Mouse (Mus musculus) spleen, adult 2 months (tissue): ENCODE data around the gene Mylk3. TPM values are rescaled to one million over a fixed set of nuclear protein-coding genes. Genes with fewer than 3 reads are reported as not detected.

Experiments
- DNase-seq, 2 experiments: peaks; one replicate each; pipeline versions ENCODE4 v3.0.0 to v3.0.0-alpha.2; 2012 to 2021; ENCODE audit warnings: low spot score in 2 of 2, low read depth in 1 of 2
- H3K27ac ChIP-seq: fragments of 200-500 bp; 2 replicates; pipeline ENCODE4 v1.5.1; 2012; ENCODE audit warnings: low read length, inconsistent platforms; ENCODE audit not compliant: insufficient read depth
- H3K27me3 ChIP-seq: fragments of 200-500 bp; 2 replicates; pipeline ENCODE4 v1.6.1; 2012; ENCODE audit warnings: mild to moderate bottlenecking, moderate library complexity, low read length, inconsistent platforms; ENCODE audit not compliant: control insufficient read depth, insufficient read depth
- H3K36me3 ChIP-seq: fragments of 200-500 bp; 2 replicates; pipeline ENCODE4 v1.6.1; 2012; ENCODE audit warnings: mild to moderate bottlenecking, low read length, inconsistent platforms; ENCODE audit not compliant: control insufficient read depth, insufficient read depth
- H3K4me1 ChIP-seq: fragments of 200-500 bp; 2 replicates; pipeline ENCODE4 v1.6.1; 2011; ENCODE audit warnings: inconsistent platforms; ENCODE audit not compliant: control insufficient read depth, insufficient read depth, insufficient read length
- H3K4me3 ChIP-seq: fragments of 200-500 bp; 2 replicates; pipeline ENCODE4 v1.5.1; 2011; ENCODE audit warnings: mild to moderate bottlenecking, inconsistent platforms; ENCODE audit not compliant: insufficient read depth, insufficient read length; ENCODE audit errors: extremely low read depth
- CTCF ChIP-seq: fragments of 200-500 bp; IDR thresholded peaks from 2 replicates; pipeline ENCODE4 v1.5.1; 2011; ENCODE audit warnings: mild to moderate bottlenecking, inconsistent platforms; ENCODE audit not compliant: insufficient read depth, insufficient read length, insufficient replicate concordance; ENCODE audit errors: extremely low read depth
- POLR2A ChIP-seq: fragments of 200-500 bp; IDR thresholded peaks from 2 replicates; pipeline ENCODE4 v1.6.1; 2011; ENCODE audit warnings: low read depth, low read length, inconsistent platforms
- WGBS: fragments of 180-500 bp; shearing (Covaris S2); methylation state at CpG from one replicate; pipeline ENCODE4 v1.1.7; 2018; 5-methylcytosine and 5-hydroxymethylcytosine counted together
- polyA plus RNA-seq: library from polyadenylated mRNA; depleted of rRNA; stranded (reverse); fragments of >200 nt; gene quantifications from 2 replicates; pipeline ENCODE4 v1.2.3, GENCODE M21; 2012

Mylk3 gene
- polyA plus RNA-seq, 1 experiment = 10.7 TPM

DNA sequence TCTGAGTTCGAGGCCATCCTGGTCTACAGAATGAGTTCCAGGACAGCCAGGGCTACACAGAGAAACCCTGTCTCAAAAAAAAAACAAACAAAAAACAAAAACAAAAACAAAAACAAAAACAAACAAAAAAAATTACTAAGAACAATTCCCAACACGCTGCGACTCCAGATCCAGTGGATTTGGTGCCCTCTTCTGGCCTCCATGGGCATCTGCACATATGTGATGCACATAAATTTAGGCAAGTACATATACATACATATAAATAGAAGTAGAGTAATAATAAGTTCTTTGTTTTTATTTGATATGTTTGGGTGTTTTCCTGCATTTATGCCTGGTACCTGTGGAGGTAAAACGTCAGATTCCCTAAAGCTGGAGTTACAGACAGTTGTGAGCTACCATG, 12.4 kb upstream of the Mylk3 start:
- H3K4me3 ChIP-seq = no peak overlapping the region
- H3K4me1 ChIP-seq = no peaks in the 10 kb centered on the region
- no peaks in the 10 kb centered on the region for H3K36me3 ChIP-seq
- DNase-seq = no peak
- no peak overlapping the region for H3K27ac ChIP-seq
- 90% methylated on average over 4 of the region's 4 CpGs for WGBS
- no peaks in the 10 kb centered on the region for H3K27me3 ChIP-seq
- TF ChIP-seq POLR2A (no peak), CTCF (no peak)

DNA sequence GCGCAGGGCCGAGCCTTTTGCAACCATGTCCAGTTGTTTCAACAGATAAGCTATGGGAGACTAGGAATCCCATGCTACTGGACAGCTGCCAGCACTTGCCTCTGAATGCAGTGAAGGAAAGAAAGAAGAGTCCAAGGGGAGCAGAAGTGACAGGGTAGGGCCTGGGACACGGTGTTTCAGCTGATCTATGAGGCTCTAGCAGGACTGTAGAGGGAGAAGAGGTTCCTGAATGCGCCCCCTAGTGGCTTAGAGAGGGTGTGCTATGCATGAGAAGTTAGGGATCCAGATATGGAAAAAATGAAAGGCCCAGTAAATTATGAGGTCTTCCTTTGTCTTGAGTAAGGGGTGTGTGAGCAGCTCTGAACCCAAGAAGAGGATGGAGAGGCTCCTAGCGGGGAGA, 11.4 kb upstream of the Mylk3 start:
- 44% methylated on average over 5 of the region's 5 CpGs for WGBS
- Histone ChIP-seq H3K27me3 (no peaks in the 10 kb centered on the region), H3K36me3 (no peaks in the 10 kb centered on the region), H3K4me3 (no peak overlapping the region), H3K27ac (no peak overlapping the region), H3K4me1 (no peaks in the 10 kb centered on the region)
- TF ChIP-seq CTCF = peak; percentile 26; the same call in 1 of the 2 replicates
- TF ChIP-seq POLR2A = no peak
- peak in 1 of 2 experiments; percentile 10 for DNase-seq

DNA sequence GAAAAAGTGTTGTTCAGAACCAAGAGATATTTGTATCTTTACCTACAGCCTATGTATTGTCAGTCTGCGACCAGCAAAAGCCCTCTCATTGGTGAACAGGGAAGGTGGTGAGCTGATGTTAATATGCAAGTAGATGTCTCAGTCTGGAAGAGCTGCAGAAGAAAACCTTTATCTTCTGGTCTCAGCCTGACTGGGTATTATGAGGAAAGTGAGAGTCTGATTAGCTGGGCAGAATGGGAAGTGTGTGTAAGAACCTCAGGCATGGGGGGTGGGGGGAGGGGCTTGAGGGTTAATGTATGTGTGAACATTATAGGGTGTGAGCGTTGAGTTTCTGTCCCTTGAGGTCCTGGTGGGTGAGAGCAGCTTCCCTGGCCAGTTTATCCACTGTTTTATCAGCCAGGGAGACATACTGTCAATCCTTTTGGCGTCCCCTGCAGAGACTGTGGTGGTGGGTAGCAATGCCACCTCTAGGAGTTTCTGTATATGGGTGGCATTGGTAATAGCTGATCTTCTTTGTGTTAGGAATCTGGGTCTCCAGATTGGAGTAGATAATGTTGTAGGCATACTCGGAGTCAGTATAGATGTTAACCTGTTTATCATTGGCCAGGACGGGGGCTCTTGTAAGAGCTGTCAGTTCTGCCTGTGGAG, 10.4 kb upstream of the Mylk3 start:
- no peak overlapping the region for H3K27ac ChIP-seq
- H3K4me3 ChIP-seq = no peak overlapping the region
- no peaks in the 10 kb centered on the region for H3K4me1 ChIP-seq
- H3K36me3 ChIP-seq = no peaks in the 10 kb centered on the region
- DNase-seq = no peak
- no peaks in the 10 kb centered on the region for H3K27me3 ChIP-seq
- WGBS = 67% methylated on average over 5 of the region's 5 CpGs
- TF ChIP-seq CTCF (no peak), POLR2A (no peak)

GRCm38 (mm10) chr8:85395681-85396431, 9.7 kb upstream of the Mylk3 start:
- 75% methylated on average over 8 of the region's 8 CpGs for WGBS
- no peaks in the 10 kb centered on the region for H3K4me1 ChIP-seq
- DNase-seq = no peak
- no peak for TF ChIP-seq POLR2A
- no peak for TF ChIP-seq CTCF
- no peaks in the 10 kb centered on the region for H3K36me3 ChIP-seq
- no peaks in the 10 kb centered on the region for H3K27me3 ChIP-seq
- no peak overlapping the region for H3K4me3 ChIP-seq
- H3K27ac ChIP-seq = no peak overlapping the region

- Histone ChIP-seq H3K4me1 (no peaks in the 10 kb centered on the region), H3K4me3 (no peak overlapping the region), H3K27ac (no peak overlapping the region), H3K36me3 (no peaks in the 10 kb centered on the region), H3K27me3 (no peaks in the 10 kb centered on the region)
- no peak for TF ChIP-seq POLR2A
- TF ChIP-seq CTCF = no peak
- WGBS = 71% methylated on average over 3 of the region's 3 CpGs
- no peak for DNase-seq
These were observed 8.9 kb upstream of the Mylk3 start for GRCm38 (mm10) chr8:85395017-85395416.

DNA sequence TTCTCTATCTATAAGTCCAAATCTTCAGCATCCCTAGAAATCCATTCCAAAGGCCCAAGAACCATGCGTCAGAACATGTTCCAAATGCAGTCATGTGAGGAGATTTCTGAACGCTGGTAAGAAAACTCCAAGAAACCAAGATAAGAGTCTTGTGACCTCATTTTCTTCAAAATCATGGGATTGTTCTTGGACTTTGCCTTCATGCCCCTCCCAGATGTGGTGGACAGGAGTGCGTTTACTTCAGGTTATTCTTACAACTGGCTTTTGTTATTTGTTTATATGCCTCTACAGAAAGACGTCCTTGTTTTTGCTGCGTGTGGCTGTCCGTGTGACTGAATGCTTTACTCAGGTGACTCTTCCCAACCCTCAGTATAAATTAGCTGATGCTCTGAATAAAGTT, 7.1 kb upstream of the Mylk3 start:
- no peak for DNase-seq
- TF ChIP-seq CTCF (no peak), POLR2A (no peak)
- Histone ChIP-seq H3K27ac (no peak overlapping the region), H3K4me3 (no peak overlapping the region), H3K36me3 (no peaks in the 10 kb centered on the region), H3K4me1 (no peaks in the 10 kb centered on the region), H3K27me3 (no peaks in the 10 kb centered on the region)
- WGBS = 95% methylated on average over 6 of the region's 6 CpGs

DNA sequence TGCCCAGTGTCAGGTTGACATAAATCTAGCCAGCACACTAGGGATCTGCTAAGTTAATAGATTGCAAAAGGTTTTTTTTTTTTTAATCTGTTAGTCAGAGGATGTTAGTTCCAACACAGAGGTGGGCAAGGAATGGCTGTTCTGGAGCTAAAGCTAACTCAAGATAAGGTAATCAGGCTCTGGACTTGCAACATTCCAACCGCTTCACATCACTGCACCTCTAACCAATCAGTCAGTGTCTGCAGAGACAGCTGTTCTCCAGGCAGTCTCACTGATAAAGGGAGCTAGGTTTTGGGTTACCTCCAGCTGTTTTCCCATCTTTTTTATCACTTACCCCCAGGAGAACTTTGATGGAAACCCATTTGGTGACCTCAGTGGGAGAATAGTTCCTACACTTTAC, 5.3 kb upstream of the Mylk3 start:
- 89% methylated on average over 1 of the region's 1 CpGs for WGBS

More for the DNA sequence above, 5.3 kb upstream of the Mylk3 start:
- Histone ChIP-seq H3K4me1 (no peaks in the 10 kb centered on the region), H3K27ac (no peak overlapping the region), H3K4me3 (no peak overlapping the region), H3K36me3 (no peaks in the 10 kb centered on the region), H3K27me3 (no peaks in the 10 kb centered on the region)
- TF ChIP-seq POLR2A = no peak
- TF ChIP-seq CTCF = no peak
- no peak for DNase-seq
